In the genomic region with DNA sequence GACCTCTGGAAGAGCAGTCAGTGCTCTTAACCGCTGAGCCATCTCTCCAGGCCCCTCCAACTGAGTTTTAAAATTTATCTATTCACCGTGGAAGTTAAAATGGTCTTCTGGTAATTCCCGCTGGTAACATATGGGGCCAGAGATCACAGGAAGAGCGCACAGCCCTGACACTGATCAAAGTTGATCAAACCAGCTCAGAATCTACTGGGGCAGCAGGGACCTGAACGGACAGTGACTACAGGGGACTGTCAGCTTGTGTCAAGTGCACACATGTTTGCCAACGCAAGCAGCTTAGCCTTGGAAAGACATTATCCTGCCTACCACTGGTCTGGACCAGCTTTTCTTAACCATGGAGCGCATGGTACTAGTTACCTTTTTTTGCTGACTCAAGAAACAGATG, we compare ENCODE assay signal across 29 mouse cellular contexts.
DNase-seq lines count a peak whose midpoint lies in the region; ATAC-seq and TF ChIP-seq lines count a peak whose summit lies in the region.
"Had no signal": no experiment of that assay in that cellular context is flagged by ENCODE, and none has a peak within 500 bp of the region (broad histone marks: within the 10 kb centered on the region; RNA-seq: fewer than 3 reads in every experiment).

No protein-coding gene starts in this region.

- no peaks in the 10 kb centered on the region for H3K36me3 ChIP-seq in embryonic facial prominence, embryonic 14.5 days (ENCODE audit: control insufficient read depth, insufficient read depth, low read length)
- no peaks in the 10 kb centered on the region for H3K36me3 ChIP-seq in embryonic facial prominence, embryonic 10.5 days (replicated peaks)
- no peaks in the 10 kb centered on the region for H3K36me3 ChIP-seq in hindbrain, embryonic 16.5 days (ENCODE audit: control insufficient read depth, insufficient read depth, low read length)
- no peaks in the 10 kb centered on the region for H3K36me3 ChIP-seq in hindbrain, embryonic 12.5 days
- H3K36me3 ChIP-seq: embryonic facial prominence, embryonic 12.5 days; embryonic facial prominence, embryonic 15.5 days; forebrain, embryonic 10.5 days; forebrain, embryonic 12.5 days; G1E had no signal

- no peak overlapping the region for H3K4me2 ChIP-seq in embryonic facial prominence, embryonic 14.5 days (ENCODE audit: low read depth, low read length)
- H3K4me2 ChIP-seq in hindbrain, embryonic 16.5 days (ENCODE audit: low read length): no peak overlapping the region
- H3K4me2 ChIP-seq in hindbrain, embryonic 12.5 days (replicated peaks): no peak overlapping the region
- H3K4me2 ChIP-seq: embryonic facial prominence, embryonic 12.5 days; forebrain, embryonic 12.5 days had no signal

- 67% methylated on average over 7 of the region's 7 CpGs for WGBS in embryonic facial prominence, embryonic 14.5 days
- 82% methylated on average over 7 of the region's 7 CpGs for WGBS in embryonic facial prominence, embryonic 10.5 days
- 78% methylated on average over 7 of the region's 7 CpGs for WGBS in hindbrain, embryonic 16.5 days
- WGBS in hindbrain, embryonic 12.5 days: 81% methylated on average over 7 of the region's 7 CpGs

- H3K9me3 ChIP-seq in embryonic facial prominence, embryonic 14.5 days (ENCODE audit: control insufficient read depth, low read length): no peaks in the 10 kb centered on the region
- no peaks in the 10 kb centered on the region for H3K9me3 ChIP-seq in embryonic facial prominence, embryonic 10.5 days
- H3K9me3 ChIP-seq in hindbrain, embryonic 16.5 days (ENCODE audit: control insufficient read depth, low read length): no peaks in the 10 kb centered on the region
- H3K9me3 ChIP-seq in hindbrain, embryonic 12.5 days (replicated peaks): no peaks in the 10 kb centered on the region
- H3K9me3 ChIP-seq: embryonic facial prominence, embryonic 12.5 days; embryonic facial prominence, embryonic 15.5 days; forebrain, embryonic 10.5 days; forebrain, embryonic 12.5 days; G1E had no signal

- no peak for DNase-seq in embryonic facial prominence, embryonic 14.5 days (ENCODE audit: low spot score)
- no peak for DNase-seq in embryonic facial prominence, embryonic 10.5 days (ENCODE audit: low spot score)
- DNase-seq in left cerebral cortex, postnatal 4 days: peak; percentile 18
- DNase-seq in left cerebral cortex, adult 2 months (ENCODE audit: extremely low spot score in 1 of 2, low spot score in 2 of 2): no peak
- peak; percentile 41 for DNase-seq in retina, embryonic 14.5 days (ENCODE audit: low spot score)
- no peak for DNase-seq in spleen, adult 12 weeks (ENCODE audit: low spot score)
- DNase-seq: adrenal gland, adult 8-10 months; adrenal gland, postnatal 14 days; adrenal gland, postnatal 36 days; B cell, adult 2 months; cerebellum, adult 11-12 months; cerebellum, adult 2 months; cerebellum, adult 9-10 months; cerebellum, postnatal 25 days; embryo, embryonic 11 days had no signal

- no peak for TF ChIP-seq CTCF in left cerebral cortex, adult 2 months (IDR thresholded peaks at IDR 0.05)

- ATAC-seq in embryonic facial prominence, embryonic 14.5 days (ENCODE audit: low read depth): peak; percentile 27; the same call in 1 of the 2 replicates
- ATAC-seq in hindbrain, embryonic 16.5 days: 0 out of 2 replicates have a peak, but pooled peaks have one; percentile 31
- no peak for ATAC-seq in hindbrain, embryonic 12.5 days (ENCODE audit: low FRiP score)
- ATAC-seq: activated CD4-positive, CD25-positive, alpha-beta regulatory T cell, adult 4 months; CD4-positive, CD25-positive, alpha-beta regulatory T cell, adult 4 months; forebrain, embryonic 14.5 days; forebrain, embryonic 16.5 days; Patski had no signal

- H3K4me3 ChIP-seq in embryonic facial prominence, embryonic 14.5 days (ENCODE audit: low read depth, low read length): no peak overlapping the region
- no peak overlapping the region for H3K4me3 ChIP-seq in embryonic facial prominence, embryonic 10.5 days
- no peak overlapping the region for H3K4me3 ChIP-seq in hindbrain, embryonic 16.5 days (ENCODE audit: low read length)
- H3K4me3 ChIP-seq in hindbrain, embryonic 12.5 days: no peak overlapping the region
- H3K4me3 ChIP-seq in left cerebral cortex, adult 2 months: no peak overlapping the region
- H3K4me3 ChIP-seq: embryonic facial prominence, embryonic 12.5 days; embryonic facial prominence, embryonic 15.5 days; erythroblast, embryonic 14.5 days; forebrain, embryonic 10.5 days; forebrain, embryonic 12.5 days had no signal

- intact Hi-C loops in left cerebral cortex, postnatal 4 days (cut with DNase I): no loop called here
- intact Hi-C loops in left cerebral cortex, adult 2 months (cut with DNase I): no loop called here

- no peak overlapping the region for H3K27ac ChIP-seq in embryonic facial prominence, embryonic 14.5 days (replicated peaks; ENCODE audit: low read depth, low read length)
- no peak overlapping the region for H3K27ac ChIP-seq in embryonic facial prominence, embryonic 10.5 days (replicated peaks)
- H3K27ac ChIP-seq in hindbrain, embryonic 16.5 days (ENCODE audit: low read depth, low read length): no peak overlapping the region
- H3K27ac ChIP-seq in hindbrain, embryonic 12.5 days: no peak overlapping the region
- no peak overlapping the region for H3K27ac ChIP-seq in left cerebral cortex, adult 2 months
- H3K27ac ChIP-seq: embryonic facial prominence, embryonic 12.5 days; embryonic facial prominence, embryonic 15.5 days; forebrain, embryonic 10.5 days; forebrain, embryonic 12.5 days had no signal

- H3K4me1 ChIP-seq in embryonic facial prominence, embryonic 14.5 days (ENCODE audit: control insufficient read depth, insufficient read depth, low read length): no peaks in the 10 kb centered on the region
- H3K4me1 ChIP-seq in embryonic facial prominence, embryonic 10.5 days: peaks cover 11% of the 10 kb centered on the region
- no peaks in the 10 kb centered on the region for H3K4me1 ChIP-seq in hindbrain, embryonic 16.5 days (ENCODE audit: control insufficient read depth, insufficient read depth, low read depth, low read length)
- no peaks in the 10 kb centered on the region for H3K4me1 ChIP-seq in hindbrain, embryonic 12.5 days
- H3K4me1 ChIP-seq: embryonic facial prominence, embryonic 15.5 days had no signal

- H3K27me3 ChIP-seq in embryonic facial prominence, embryonic 14.5 days (replicated peaks; ENCODE audit: control insufficient read depth, insufficient read depth, low read length): no peaks in the 10 kb centered on the region; the same call in 1 of the 2 replicates
- peaks cover 37% of the 10 kb centered on the region for H3K27me3 ChIP-seq in embryonic facial prominence, embryonic 10.5 days (replicated peaks; ENCODE audit: low read depth, poor library complexity, severe bottlenecking)
- peaks cover 2% of the 10 kb centered on the region; the same call in 1 of the 2 replicates for H3K27me3 ChIP-seq in hindbrain, embryonic 16.5 days (replicated peaks; ENCODE audit: control insufficient read depth, insufficient read depth, low read length)
- peaks cover 12% of the 10 kb centered on the region for H3K27me3 ChIP-seq in hindbrain, embryonic 12.5 days
- H3K27me3 ChIP-seq: CH12.LX had no signal

- no peak overlapping the region for H3K9ac ChIP-seq in embryonic facial prominence, embryonic 14.5 days (ENCODE audit: low read depth, low read length)
- H3K9ac ChIP-seq in hindbrain, embryonic 16.5 days (ENCODE audit: low read depth, low read length): no peak overlapping the region
- no peak overlapping the region for H3K9ac ChIP-seq in hindbrain, embryonic 12.5 days
- H3K9ac ChIP-seq: embryonic facial prominence, embryonic 12.5 days; embryonic facial prominence, embryonic 15.5 days; forebrain, embryonic 12.5 days had no signal

Comparison
In these comparisons a context has a peak if more than half of its experiments do, and no peak if none do; other contexts are left out.
1. DNase-seq: peak in left cerebral cortex, postnatal 4 days (single experiment) and retina, embryonic 14.5 days (single experiment); none in embryonic facial prominence, embryonic 14.5 days (single experiment), embryonic facial prominence, embryonic 10.5 days (single experiment), left cerebral cortex, adult 2 months (0 of 2) and spleen, adult 12 weeks (single experiment).